Mouse (Mus musculus) forebrain, postnatal 0 days (tissue): ENCODE results near the gene Gm17416. TPM values are rescaled to one million over a fixed set of nuclear protein-coding genes. Genes with fewer than 3 reads are reported as not detected.
A peak's percentile ranks its signal among the peaks of the same experiment; 100 is the strongest.

Experiments
- ATAC-seq: fragments of 200-750 bp; cut with Nextera tagmentation; 2 replicates; pipeline ENCODE4 v1.8.0; 2017; ENCODE audit warnings: mild to moderate bottlenecking, moderate library complexity
- DNase-seq: peaks from one replicate; pipeline ENCODE4 v3.0.0-alpha.2; 2015
- H3K27ac ChIP-seq: fragments of 300-500 bp; sonication (generic); 2 replicates; pipeline ENCODE4 v1.5.1; 2014; ENCODE audit warnings: low read depth, mild to moderate bottlenecking, antibody characterized with exemption, low read length, moderate library complexity, mixed read lengths
- H3K27me3 ChIP-seq: fragments of 300-500 bp; sonication (generic); 2 replicates; pipeline ENCODE4 v1.6.1; 2014; ENCODE audit warnings: mild to moderate bottlenecking, low read length, mixed read lengths; ENCODE audit not compliant: insufficient read depth
- H3K36me3 ChIP-seq: fragments of 300-500 bp; sonication (generic); 2 replicates; pipeline ENCODE4 v1.6.1; 2014; ENCODE audit warnings: mild to moderate bottlenecking, moderate library complexity; ENCODE audit not compliant: insufficient read depth
- H3K4me1 ChIP-seq: fragments of 300-500 bp; sonication (generic); 2 replicates; pipeline ENCODE4 v1.6.1; 2014; ENCODE audit warnings: antibody characterized with exemption; ENCODE audit not compliant: insufficient read depth
- H3K4me2 ChIP-seq: fragments of 300-500 bp; sonication (generic); 2 replicates; pipeline ENCODE4 v1.6.1; 2014; ENCODE audit warnings: low read depth, mild to moderate bottlenecking, moderate library complexity
- H3K4me3 ChIP-seq: fragments of 300-500 bp; sonication (generic); 2 replicates; pipeline ENCODE4 v1.5.1; 2014; ENCODE audit warnings: low read depth, low read length, mixed read lengths
- H3K9ac ChIP-seq: fragments of 300-500 bp; sonication (generic); 2 replicates; pipeline ENCODE4 v1.6.1; 2014; ENCODE audit warnings: mild to moderate bottlenecking
- H3K9me3 ChIP-seq: fragments of 300-500 bp; sonication (generic); 2 replicates; pipeline ENCODE4 v1.6.1; 2016; ENCODE audit warnings: low read length
- CTCF ChIP-seq: sonication (generic); IDR thresholded peaks from 2 replicates; pipeline ENCODE4 v1.5.1; 2016; ENCODE audit warnings: antibody characterized with exemption, control low read depth, low read depth
- whole genome bisulfite sequencing: fragments of 180-500 bp; shearing (Covaris S2); extraction: QIAGEN DNeasy Blood & Tissue Kit; methylation state at CpG from one replicate; pipeline ENCODE4 v1.1.7; 2014; 5-methylcytosine and 5-hydroxymethylcytosine counted together
- polyA plus RNA-seq: library from polyadenylated mRNA; unstranded; fragments of >200 nt; fragmentation: Nextera tagmentation; extraction: Ambion mirVana; gene quantifications from 2 replicates; pipeline ENCODE4 v1.2.1, GENCODE M21; 2015
- total RNA-seq: library from RNA; depleted of rRNA; stranded (reverse); fragments of >200 nt; gene quantifications from 2 replicates; pipeline ENCODE4 v1.2.3, GENCODE M21; 2014

Gene Gm17416
- total and polyA plus RNA-seq, 2 experiments from 2014 or later = not detected

GRCm38 (mm10) chr2:152580612-152581011, 11.5 kb downstream of the Gm17416 start:
- H3K4me3 ChIP-seq = no peak overlapping the region
- DNase-seq = no peak
- no peaks in the 10 kb centered on the region for H3K4me1 ChIP-seq
- H3K36me3 ChIP-seq = no peaks in the 10 kb centered on the region
- TF ChIP-seq CTCF = no peak
- ATAC-seq = no peak
- no peak overlapping the region for H3K9ac ChIP-seq
- H3K9me3 ChIP-seq = no peaks in the 10 kb centered on the region
- WGBS = 92% methylated on average over 11 of the region's 11 CpGs
- H3K27ac ChIP-seq = no peak overlapping the region
- no peaks in the 10 kb centered on the region for H3K27me3 ChIP-seq
- no peak overlapping the region for H3K4me2 ChIP-seq

GRCm38 (mm10) chr2:152586926-152587560, 17.9 kb downstream of the Gm17416 start:
- Histone ChIP-seq H3K27me3 (no peaks in the 10 kb centered on the region), H3K4me3 (no peak overlapping the region), H3K4me2 (no peak overlapping the region), H3K9me3 (no peaks in the 10 kb centered on the region), H3K4me1 (no peaks in the 10 kb centered on the region), H3K36me3 (no peaks in the 10 kb centered on the region), H3K9ac (no peak overlapping the region), H3K27ac (no peak overlapping the region)
- TF ChIP-seq CTCF = peak; percentile 34
- ATAC-seq (no peak), DNase-seq (no peak)
- WGBS = 69% methylated on average over 4 of the region's 4 CpGs

DNA sequence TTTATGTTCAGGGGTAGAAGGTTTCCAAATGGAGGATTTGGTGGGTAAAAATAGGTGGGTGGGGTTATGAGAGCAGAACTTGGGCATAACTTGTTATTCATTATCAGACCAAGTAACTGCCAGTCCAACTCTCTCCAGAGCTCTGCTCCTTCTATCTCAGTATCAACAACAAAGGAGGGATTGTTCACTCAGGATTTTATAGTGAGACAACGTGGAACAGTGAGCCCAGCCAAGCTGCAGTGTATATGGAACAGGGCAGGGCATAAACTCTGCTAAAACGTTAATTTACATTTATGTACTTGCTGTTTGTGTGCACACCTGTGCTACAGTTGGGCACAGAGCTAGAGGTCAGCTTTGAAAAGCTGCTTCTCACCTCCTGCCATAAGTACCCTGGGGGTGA, 19.3 kb downstream of the Gm17416 start:
- Histone ChIP-seq H3K4me1 (no peaks in the 10 kb centered on the region), H3K9me3 (no peaks in the 10 kb centered on the region), H3K36me3 (no peaks in the 10 kb centered on the region), H3K27me3 (no peaks in the 10 kb centered on the region), H3K9ac (no peak overlapping the region), H3K4me2 (no peak overlapping the region), H3K4me3 (no peak overlapping the region), H3K27ac (no peak overlapping the region)
- ATAC-seq (no peak), DNase-seq (no peak)
- WGBS = 27% methylated on average over 2 of the region's 2 CpGs
- no peak for TF ChIP-seq CTCF

DNA sequence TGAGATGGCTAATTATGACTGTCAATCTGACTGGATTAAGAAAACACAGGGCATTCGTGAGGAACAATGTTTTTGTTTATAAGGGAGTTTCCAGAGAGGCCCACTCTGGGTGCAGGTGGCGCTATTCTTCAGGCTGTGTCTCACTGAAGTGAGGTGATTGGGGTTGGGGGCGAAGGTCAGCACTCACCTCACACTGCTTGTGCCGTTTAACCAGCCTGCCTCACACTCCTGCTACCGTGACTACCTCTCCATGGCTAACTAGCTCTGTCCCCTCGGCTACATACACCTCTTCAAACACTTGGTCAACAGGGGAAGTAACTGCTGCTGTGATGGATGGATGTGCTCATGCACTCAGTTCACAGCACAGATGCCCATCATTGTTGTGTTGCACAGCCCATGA, 19.9 kb downstream of the Gm17416 start:
- TF ChIP-seq CTCF = no peak
- Histone ChIP-seq H3K36me3 (no peaks in the 10 kb centered on the region), H3K27ac (no peak overlapping the region), H3K27me3 (no peaks in the 10 kb centered on the region), H3K9me3 (no peaks in the 10 kb centered on the region), H3K4me1 (no peaks in the 10 kb centered on the region), H3K4me3 (no peak overlapping the region), H3K4me2 (no peak overlapping the region), H3K9ac (no peak overlapping the region)
- WGBS = 34% methylated on average over 6 of the region's 6 CpGs
- no peak for ATAC-seq
- DNase-seq = no peak

DNA sequence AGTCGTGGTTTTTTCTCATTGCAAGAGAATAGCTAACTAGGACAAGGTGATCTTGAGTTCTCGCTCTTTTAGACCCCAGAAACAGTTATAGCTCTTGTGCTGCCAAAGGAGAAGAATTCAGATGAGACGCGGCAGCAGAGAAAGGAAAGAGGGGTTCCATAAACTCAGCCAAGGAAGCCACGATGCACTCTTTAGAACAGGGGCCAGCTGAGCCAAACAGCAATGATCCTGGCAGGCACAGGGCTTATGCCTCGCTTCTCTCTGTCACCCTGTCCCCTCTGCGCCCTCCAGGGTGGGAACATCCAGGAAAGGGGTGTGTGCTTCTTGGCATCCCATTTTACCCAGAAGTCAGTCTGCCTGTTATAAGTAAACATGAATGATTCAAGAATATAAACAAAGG, 30.2 kb downstream of the Gm17416 start, which contains the start of gene Defb45:
Gene Defb45 (minus strand): TSS at position 101 of the 400 bp plus-strand sequence.
- ATAC-seq (no peak), DNase-seq (no peak)
- Histone ChIP-seq H3K9ac (no peak within 1 kb of the TSS), H3K27me3 (no peaks in the 10 kb centered on the region), H3K4me2 (no peak within 1 kb of the TSS), H3K36me3 (no peaks in the 10 kb centered on the region), H3K9me3 (no peaks in the 10 kb centered on the region), H3K4me3 (no peak within 1 kb of the TSS), H3K4me1 (no peaks in the 10 kb centered on the region), H3K27ac (no peak within 1 kb of the TSS)
- TF ChIP-seq CTCF = no peak
- whole genome bisulfite sequencing = 61% methylated on average over 7 of the region's 7 CpGs

GRCm38 (mm10) chr2:152600076-152600475, 30.9 kb downstream of the Gm17416 start:
- DNase-seq (no peak), ATAC-seq (no peak)
- no peak overlapping the region for H3K4me3 ChIP-seq
- no peaks in the 10 kb centered on the region for H3K4me1 ChIP-seq
- no peak overlapping the region for H3K4me2 ChIP-seq
- H3K27ac ChIP-seq = no peak overlapping the region
- no peak for TF ChIP-seq CTCF
- H3K9ac ChIP-seq = no peak overlapping the region
- WGBS = 90% methylated on average over 6 of the region's 6 CpGs
- H3K9me3 ChIP-seq = no peaks in the 10 kb centered on the region
- no peaks in the 10 kb centered on the region for H3K36me3 ChIP-seq
- H3K27me3 ChIP-seq = no peaks in the 10 kb centered on the region

DNA sequence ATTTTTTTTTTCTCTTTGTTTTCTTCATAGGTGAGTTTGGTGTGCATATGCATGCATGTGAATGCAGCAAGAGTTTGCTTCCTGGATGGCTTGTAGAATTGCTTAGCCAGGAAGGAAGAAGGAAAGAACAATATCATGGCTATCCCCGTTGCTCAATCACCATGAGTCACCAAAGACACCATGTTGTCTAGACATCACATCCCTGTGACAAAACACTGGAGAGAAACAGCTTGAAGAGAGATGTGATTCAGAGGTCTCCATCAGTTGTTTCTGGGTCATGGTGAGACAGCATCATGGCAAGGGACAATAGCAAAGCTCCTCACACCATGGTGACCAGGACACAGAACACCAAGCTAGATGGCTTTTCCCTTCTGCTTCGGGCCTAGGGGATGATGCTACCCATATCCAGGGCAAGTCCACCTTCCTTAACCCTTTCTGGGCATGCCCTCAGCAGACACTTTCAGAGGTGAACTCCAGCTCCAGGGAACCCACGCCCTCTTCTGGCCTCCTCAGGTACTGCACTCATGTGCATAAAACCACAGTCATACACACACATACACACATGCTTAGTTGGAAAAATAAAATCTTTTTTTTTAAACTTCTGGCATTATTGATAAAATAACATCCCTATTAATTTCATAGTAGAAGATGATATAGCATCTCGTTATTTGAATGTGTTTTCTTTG, 32.3 kb downstream of the Gm17416 start:
- no peak for DNase-seq
- WGBS = 72% methylated on average over 4 of the region's 4 CpGs

More for the DNA sequence above, 32.3 kb downstream of the Gm17416 start:
- Histone ChIP-seq H3K27ac (no peak overlapping the region), H3K4me2 (no peak overlapping the region), H3K9ac (no peak overlapping the region), H3K27me3 (no peaks in the 10 kb centered on the region), H3K36me3 (no peaks in the 10 kb centered on the region), H3K4me3 (no peak overlapping the region), H3K4me1 (no peaks in the 10 kb centered on the region), H3K9me3 (no peaks in the 10 kb centered on the region)
- no peak for ATAC-seq
- peak; percentile 35 for TF ChIP-seq CTCF
